Mouse (Mus musculus) hindbrain, embryonic 11.5 days (tissue): Measurements from ENCODE around the gene Mafb. TPM values are rescaled to one million over a fixed set of nuclear protein-coding genes. Genes with fewer than 3 reads are reported as not detected.

ENCODE experiments used
- ATAC-seq: fragments of 200-750 bp; cut with Nextera tagmentation; 2 replicates; pipeline ENCODE4 v1.8.0; 2017; ENCODE audit warnings: mild to moderate bottlenecking, moderate TSS enrichment, moderate library complexity; ENCODE audit not compliant: low FRiP score
- DNase-seq: peaks from one replicate; pipeline ENCODE4 v3.0.0-alpha.2; 2015; ENCODE audit warnings: low spot score
- H3K27ac ChIP-seq: fragments of 300-500 bp; sonication (generic); 2 replicates; pipeline ENCODE4 v1.5.1; 2014; ENCODE audit warnings: mild to moderate bottlenecking, low read depth, low read length
- H3K27me3 ChIP-seq: fragments of 300-500 bp; sonication (generic); 2 replicates; pipeline ENCODE4 v1.6.1; 2014; ENCODE audit warnings: mild to moderate bottlenecking, low read length, moderate library complexity, mixed read lengths; ENCODE audit not compliant: control insufficient read depth, insufficient read depth
- H3K36me3 ChIP-seq: fragments of 300-500 bp; sonication (generic); 2 replicates; pipeline ENCODE4 v1.6.1; 2014; ENCODE audit warnings: mild to moderate bottlenecking, low read length, moderate library complexity, mixed read lengths; ENCODE audit not compliant: control insufficient read depth, insufficient read depth
- H3K4me1 ChIP-seq: fragments of 300-500 bp; sonication (generic); replicated peaks from 2 replicates; pipeline ENCODE4 v1.6.1; 2014; ENCODE audit warnings: low read length, mixed read lengths; ENCODE audit not compliant: control insufficient read depth, insufficient read depth
- H3K4me2 ChIP-seq: fragments of 300-500 bp; sonication (generic); replicated peaks from 2 replicates; pipeline ENCODE4 v1.6.1; 2014; ENCODE audit warnings: mild to moderate bottlenecking, low read depth, low read length
- H3K4me3 ChIP-seq: fragments of 300-500 bp; sonication (generic); 2 replicates; pipeline ENCODE4 v1.5.1; 2014; ENCODE audit warnings: low read depth, low read length
- H3K9ac ChIP-seq: fragments of 300-500 bp; sonication (generic); 2 replicates; pipeline ENCODE4 v1.6.1; 2014; ENCODE audit warnings: low read depth, low read length
- H3K9me3 ChIP-seq: fragments of 300-500 bp; sonication (generic); 2 replicates; pipeline ENCODE4 v1.6.1; 2016; ENCODE audit warnings: low read length; ENCODE audit not compliant: control insufficient read depth
- WGBS: fragments of 180-500 bp; shearing (Covaris S2); extraction: QIAGEN DNeasy Blood & Tissue Kit; methylation state at CpG from one replicate; pipeline ENCODE4 v1.1.7; 2014; 5-methylcytosine and 5-hydroxymethylcytosine counted together
- polyA plus RNA-seq: library from polyadenylated mRNA; unstranded; fragments of >200 nt; fragmentation: Nextera tagmentation; extraction: Ambion mirVana; gene quantifications from 2 replicates; pipeline ENCODE4 v1.2.1, GENCODE M21; 2014

The Mafb gene
- polyA plus RNA-seq, 1 experiment from 2014 or later: 10.4 TPM

DNA sequence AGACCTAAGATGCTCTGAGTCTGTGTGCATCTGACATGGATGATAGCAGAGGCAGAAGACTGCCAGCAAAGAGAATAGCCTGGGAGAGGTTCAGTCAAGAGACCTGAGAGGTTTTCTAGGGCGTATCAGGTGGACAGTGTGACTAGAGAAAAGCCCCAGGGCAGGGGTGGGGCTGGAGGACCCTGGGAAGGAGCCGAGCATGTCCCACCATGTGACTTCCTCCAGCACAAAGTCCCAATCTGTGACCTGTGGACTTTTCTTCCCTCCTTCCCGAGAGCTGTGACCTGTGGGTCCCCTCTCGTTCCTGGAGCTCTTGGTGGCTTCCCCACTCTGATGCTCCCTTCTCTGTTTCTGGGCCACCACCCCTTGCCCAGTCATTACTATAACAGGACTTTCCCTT lies 26.7 kb downstream of the Mafb start:
- H3K36me3 ChIP-seq: no peaks in the 10 kb centered on the region
- H3K4me3 ChIP-seq: no peak overlapping the region
- H3K4me1 ChIP-seq: no peaks in the 10 kb centered on the region
- H3K9ac ChIP-seq: no peak overlapping the region
- WGBS: 51% methylated on average over 4 of the region's 4 CpGs
- H3K9me3 ChIP-seq: no peaks in the 10 kb centered on the region
- H3K27me3 ChIP-seq: no peaks in the 10 kb centered on the region
- no peak overlapping the region for H3K27ac ChIP-seq
- no peak overlapping the region for H3K4me2 ChIP-seq
- DNase-seq (no peak), ATAC-seq (no peak)

DNA sequence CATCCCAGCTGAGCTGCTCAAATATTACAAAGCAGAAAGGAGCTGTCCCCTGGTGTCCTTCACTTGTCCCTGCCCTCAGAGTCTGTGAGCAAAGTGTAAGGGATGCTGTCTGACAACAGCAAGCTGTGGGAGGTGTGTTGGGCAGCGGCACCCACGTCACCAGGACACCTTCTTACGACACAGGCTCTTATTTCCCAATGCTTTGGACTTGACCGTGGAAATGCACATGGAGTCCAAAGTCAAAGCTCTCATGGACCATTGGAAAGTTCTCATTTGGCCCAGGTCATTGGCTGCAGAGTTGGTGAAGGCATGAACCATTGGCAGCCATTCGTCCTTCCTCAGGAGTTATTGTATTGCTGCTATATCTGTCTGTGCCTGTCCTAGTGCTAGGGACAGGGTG lies 27.3 kb downstream of the Mafb start:
- Histone ChIP-seq H3K4me2 (no peak overlapping the region), H3K27me3 (no peaks in the 10 kb centered on the region), H3K27ac (no peak overlapping the region), H3K4me1 (no peaks in the 10 kb centered on the region), H3K4me3 (no peak overlapping the region), H3K9me3 (no peaks in the 10 kb centered on the region), H3K9ac (no peak overlapping the region), H3K36me3 (no peaks in the 10 kb centered on the region)
- DNase-seq (no peak), ATAC-seq (no peak)
- 94% methylated on average over 5 of the region's 5 CpGs for WGBS

DNA sequence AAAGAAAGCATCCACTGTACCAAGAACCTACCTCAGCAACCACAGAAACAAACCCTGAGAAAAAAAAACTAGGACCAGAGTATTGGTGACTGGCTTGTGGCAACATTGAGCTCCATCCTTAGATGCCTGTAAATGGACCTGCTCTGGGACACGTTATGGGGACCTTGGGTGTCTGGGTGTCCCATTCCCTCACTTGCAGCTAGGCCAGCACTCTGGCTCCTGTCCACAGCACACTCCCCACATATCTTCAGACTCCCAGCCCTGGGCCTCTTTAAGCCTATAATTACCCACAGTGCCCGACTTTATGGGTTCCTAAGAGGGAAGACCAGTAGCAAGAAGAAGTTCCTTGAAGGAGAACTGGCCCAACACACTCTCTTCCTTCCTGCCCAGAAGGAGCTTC lies 30.8 kb downstream of the Mafb start:
- no peaks in the 10 kb centered on the region for H3K27me3 ChIP-seq
- no peak overlapping the region for H3K9ac ChIP-seq
- H3K4me1 ChIP-seq: no peaks in the 10 kb centered on the region
- H3K27ac ChIP-seq: no peak overlapping the region
- no peaks in the 10 kb centered on the region for H3K36me3 ChIP-seq
- ATAC-seq (no peak), DNase-seq (no peak)
- WGBS: 65% methylated on average over 2 of the region's 2 CpGs
- no peaks in the 10 kb centered on the region for H3K9me3 ChIP-seq
- no peak overlapping the region for H3K4me3 ChIP-seq
- H3K4me2 ChIP-seq: no peak overlapping the region

DNA sequence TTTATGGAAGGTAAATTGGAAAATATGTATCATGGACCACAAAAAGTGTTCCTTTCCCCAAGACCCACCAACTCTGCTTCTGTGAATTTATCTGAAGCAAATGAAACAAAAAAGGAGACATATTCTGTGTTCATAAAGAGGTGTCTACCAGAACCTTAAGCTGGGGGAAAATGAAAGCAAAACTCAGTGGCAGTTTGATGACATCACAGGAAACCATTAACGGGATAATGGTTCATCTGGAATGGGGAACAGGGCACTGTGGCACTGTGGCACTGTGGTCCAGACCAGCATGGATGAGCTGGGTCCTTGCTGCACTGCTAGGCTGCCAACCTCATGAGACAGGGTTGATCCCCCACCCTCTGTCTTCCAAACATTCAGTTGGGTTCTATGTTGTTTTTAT lies 31.8 kb downstream of the Mafb start:
- Histone ChIP-seq H3K27me3 (no peaks in the 10 kb centered on the region), H3K9ac (no peak overlapping the region), H3K9me3 (no peaks in the 10 kb centered on the region), H3K36me3 (no peaks in the 10 kb centered on the region), H3K4me3 (no peak overlapping the region), H3K27ac (no peak overlapping the region), H3K4me1 (no peaks in the 10 kb centered on the region), H3K4me2 (no peak overlapping the region)
- ATAC-seq (no peak), DNase-seq (no peak)
- WGBS: 88% methylated on average over 1 of the region's 1 CpGs

DNA sequence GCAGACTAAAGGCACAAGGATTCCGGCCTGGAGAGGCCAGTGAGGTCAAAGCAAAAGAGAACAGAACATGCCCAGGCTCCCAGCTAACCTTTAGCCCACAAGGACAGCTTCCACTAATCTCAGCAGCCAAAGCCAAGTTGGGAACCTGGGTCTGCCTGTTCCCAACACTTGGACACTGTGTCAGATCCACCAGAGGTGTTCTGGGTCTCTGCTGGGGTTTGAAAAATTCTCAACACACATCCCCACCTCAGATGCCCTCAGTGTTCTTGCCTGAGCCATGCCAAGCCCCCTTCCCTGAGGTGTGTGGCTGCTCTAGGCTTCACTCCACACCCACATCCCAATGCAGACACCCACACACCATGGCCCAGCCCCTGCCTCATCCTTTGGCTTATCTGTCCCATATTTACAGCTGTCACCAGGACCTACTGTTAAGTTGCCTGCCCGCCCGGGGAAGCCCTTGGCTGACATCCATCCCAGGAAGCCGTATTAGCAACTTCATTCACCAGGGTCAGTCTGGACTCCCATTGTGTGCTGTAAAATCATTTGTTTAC lies 32.7 kb downstream of the Mafb start, which contains the start of gene Gm826:
Gm826 (minus strand) TSS at position 52 of the 551 bp plus-strand sequence.
- Histone ChIP-seq H3K9ac (no peak within 1 kb of the TSS), H3K36me3 (no peaks in the 10 kb centered on the region), H3K4me2 (no peak within 1 kb of the TSS), H3K4me3 (no peak within 1 kb of the TSS), H3K27ac (no peak within 1 kb of the TSS), H3K27me3 (no peaks in the 10 kb centered on the region), H3K9me3 (no peaks in the 10 kb centered on the region), H3K4me1 (no peaks in the 10 kb centered on the region)
- ATAC-seq (no peak), DNase-seq (no peak)
- 62% methylated on average over 4 of the region's 4 CpGs for WGBS

DNA sequence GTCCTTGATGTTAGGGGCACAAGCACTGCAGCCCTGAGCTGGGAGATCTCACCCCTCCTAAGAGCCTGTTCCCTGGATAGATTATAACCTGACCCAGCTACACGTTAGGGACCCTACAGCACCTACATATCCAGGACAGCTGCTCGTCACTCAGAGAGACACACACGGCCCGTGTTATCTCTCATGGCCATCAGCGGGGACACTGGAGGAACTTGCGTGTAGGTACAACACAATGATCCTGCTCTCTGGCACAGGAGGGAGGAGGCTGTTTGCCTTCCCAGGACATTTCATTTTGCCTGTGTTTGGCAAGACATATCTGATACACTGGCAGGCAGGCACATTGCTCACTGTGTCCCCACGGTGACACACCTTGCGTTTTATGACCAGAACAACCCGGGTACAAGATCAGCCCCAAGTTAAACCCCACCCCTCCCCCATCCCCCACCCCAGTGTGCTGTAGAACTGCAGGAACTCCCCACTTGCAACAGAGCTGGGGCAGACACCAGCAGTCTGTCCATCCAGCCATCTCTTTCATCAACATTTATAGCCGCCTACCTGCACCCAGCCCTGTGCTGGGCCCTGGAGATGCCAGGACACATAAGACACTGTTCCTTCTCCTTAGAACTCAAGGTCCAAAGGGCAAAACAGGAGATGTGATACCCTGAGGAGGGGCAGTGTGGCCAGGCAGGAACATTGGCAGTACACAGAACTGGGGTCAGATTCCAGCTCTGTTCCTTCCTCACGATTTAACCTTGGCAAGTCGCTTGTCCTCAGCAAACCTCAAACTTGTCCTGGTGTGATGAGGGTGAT lies 34.1 kb downstream of the Mafb start:
- Histone ChIP-seq H3K4me1 (no peaks in the 10 kb centered on the region), H3K27ac (no peak overlapping the region), H3K36me3 (no peaks in the 10 kb centered on the region), H3K9me3 (no peaks in the 10 kb centered on the region), H3K4me3 (no peak overlapping the region), H3K9ac (no peak overlapping the region), H3K4me2 (no peak overlapping the region), H3K27me3 (no peaks in the 10 kb centered on the region)
- ATAC-seq (no peak), DNase-seq (no peak)
- 91% methylated on average over 12 of the region's 12 CpGs for WGBS

DNA sequence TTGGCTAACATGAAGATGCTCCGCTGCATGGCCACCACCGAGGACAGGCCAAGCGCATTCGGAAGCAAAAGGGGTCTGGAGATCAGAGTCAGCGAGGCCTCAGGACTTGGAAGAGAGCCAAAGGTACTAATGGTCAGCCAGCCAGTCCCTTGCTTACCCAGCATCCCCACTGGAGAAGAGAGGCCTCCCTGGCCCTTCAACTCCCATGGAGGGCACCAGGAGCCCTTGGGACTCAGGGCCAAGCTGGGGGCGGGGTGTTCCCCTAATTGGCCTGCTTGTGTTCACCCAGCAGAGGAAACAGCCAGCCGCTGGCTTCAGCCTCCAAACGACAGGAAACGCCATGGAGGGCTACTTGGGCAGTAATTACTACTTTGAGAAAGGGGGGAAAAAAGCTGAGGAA lies 38.0 kb downstream of the Mafb start:
- ATAC-seq: no peak

DNA sequence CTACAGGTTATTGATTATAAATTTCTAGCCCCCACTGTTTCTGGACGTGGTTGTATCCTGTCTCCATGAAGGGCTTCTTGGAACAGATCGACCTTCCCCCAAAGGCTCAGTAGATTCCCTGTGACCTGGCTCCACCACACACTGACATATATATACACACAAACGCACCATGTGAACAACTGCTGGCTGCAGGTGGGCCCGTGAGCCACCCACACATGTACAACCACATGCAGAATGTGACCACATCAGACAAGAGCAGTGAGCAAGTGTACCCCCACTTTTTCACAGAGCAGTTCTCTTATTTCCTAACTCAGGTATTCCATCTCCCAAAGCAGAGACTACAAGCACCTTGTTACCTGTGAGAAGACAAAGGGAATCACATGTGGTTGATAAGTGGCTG lies 39.1 kb downstream of the Mafb start:
- no peak overlapping the region for H3K4me2 ChIP-seq
- ATAC-seq: no peak
- H3K9ac ChIP-seq: no peak overlapping the region
- no peaks in the 10 kb centered on the region for H3K9me3 ChIP-seq
- H3K27me3 ChIP-seq: no peaks in the 10 kb centered on the region
- H3K4me3 ChIP-seq: no peak overlapping the region
- H3K27ac ChIP-seq: no peak overlapping the region
- no peaks in the 10 kb centered on the region for H3K36me3 ChIP-seq
- 88% methylated on average over 4 of the region's 4 CpGs for WGBS
- no peaks in the 10 kb centered on the region; the same call in 1 of the 2 replicates for H3K4me1 ChIP-seq
- no peak for DNase-seq

More for the DNA sequence above, 38.0 kb downstream of the Mafb start:
- H3K9me3 ChIP-seq: no peaks in the 10 kb centered on the region
- no peak overlapping the region for H3K4me2 ChIP-seq
- DNase-seq: no peak
- 61% methylated on average over 9 of the region's 9 CpGs for WGBS
- no peak overlapping the region for H3K9ac ChIP-seq
- no peaks in the 10 kb centered on the region; the same call in 1 of the 2 replicates for H3K4me1 ChIP-seq
- H3K27me3 ChIP-seq: no peaks in the 10 kb centered on the region
- no peaks in the 10 kb centered on the region for H3K36me3 ChIP-seq
- no peak overlapping the region for H3K27ac ChIP-seq
- no peak overlapping the region for H3K4me3 ChIP-seq

DNA sequence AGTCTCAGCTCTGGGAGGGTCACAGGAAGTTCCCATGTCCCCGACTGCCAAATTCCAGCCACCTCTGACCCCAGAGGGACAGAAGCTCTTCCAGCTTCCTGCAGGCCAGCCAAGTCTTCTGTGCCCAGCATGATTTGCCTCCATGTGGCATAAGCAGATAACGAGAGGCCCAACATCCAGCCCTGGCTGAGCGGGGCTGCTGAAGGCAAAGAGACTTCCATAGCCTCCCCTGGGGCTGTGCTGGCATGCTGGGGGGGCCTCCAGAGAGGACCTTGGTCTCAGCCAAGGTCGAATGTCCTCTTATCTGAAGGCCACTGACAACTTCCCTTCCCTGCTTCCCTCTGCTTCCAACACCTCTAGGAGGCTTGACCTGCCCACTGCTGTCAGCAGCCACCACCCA lies 39.7 kb downstream of the Mafb start:
- DNase-seq: no peak
- no peak overlapping the region for H3K27ac ChIP-seq
- no peak overlapping the region for H3K9ac ChIP-seq
- no peaks in the 10 kb centered on the region; the same call in 1 of the 2 replicates for H3K4me1 ChIP-seq
- H3K36me3 ChIP-seq: no peaks in the 10 kb centered on the region
- H3K9me3 ChIP-seq: no peaks in the 10 kb centered on the region
- WGBS: 62% methylated on average over 4 of the region's 4 CpGs
- H3K27me3 ChIP-seq: no peaks in the 10 kb centered on the region
- H3K4me2 ChIP-seq: no peak overlapping the region
- no peak for ATAC-seq
- H3K4me3 ChIP-seq: no peak overlapping the region
